Mouse (Mus musculus) cerebellum, adult 2 months (tissue): Measurements from ENCODE around the gene 1700025B11Rik.

ENCODE experiments used
- CTCF ChIP-seq: fragments of 200-500 bp; IDR thresholded peaks from 2 replicates; pipeline ENCODE4 v1.5.1; 2011; ENCODE audit warnings: low read depth, mild to moderate bottlenecking, control low read depth, low read length, moderate library complexity, borderline replicate concordance; ENCODE audit not compliant: insufficient read depth
- POLR2A ChIP-seq: fragments of 200-500 bp; IDR thresholded peaks from 2 replicates; pipeline ENCODE4 v1.6.1; 2011; ENCODE audit warnings: low read length, control low read depth, borderline replicate concordance; ENCODE audit not compliant: insufficient read depth

- TF ChIP-seq CTCF = no peak
- TF ChIP-seq POLR2A = no peak
Measured at GRCm38 (mm10) chr15:77606069-77606468, 44.4 kb upstream of the 1700025B11Rik start.
